Mouse (Mus musculus) left cerebral cortex, postnatal 4 days (tissue): ENCODE measurements around the gene Hps4. TPM values are rescaled to one million over a fixed set of nuclear protein-coding genes. Genes with fewer than 3 reads are reported as not detected.
A peak's percentile ranks its signal among the peaks of the same experiment; 100 is the strongest.
"Not testable (repeated sequence)": the region's sequence is repeated elsewhere in the genome, so short reads cannot be mapped to it uniquely, and the experiment has no call there.

ENCODE experiments used
- DNase-seq: peaks from one replicate; pipeline ENCODE4 v3.0.0-alpha.2; 2022
- intact Hi-C: fragments of 180-260 bp; cut with DNase I; formaldehyde crosslinking; loops from one replicate; pipeline ENCODE4 v1.15.1; 2025
- total RNA-seq, 2 experiments: library from RNA; stranded (reverse); gene quantifications; 2 replicates each; pipeline ENCODE4 v1.2.3; 2021

Hps4 gene
- total RNA-seq, 2 experiments from 2014 or later = 32.6 to 32.8 TPM

- intact Hi-C loops = no loop called here
- no peak for DNase-seq
These were observed 51.0 kb downstream of the Hps4 start for GRCm38 (mm10) chr5:112393741-112394414.

- DNase-seq = peak; percentile 38
- intact Hi-C loops = no loop called here
These were observed 51.5 kb downstream of the Hps4 start for GRCm38 (mm10) chr5:112394415-112394763.

GRCm38 (mm10) chr5:112394779-112395443, 52.0 kb downstream of the Hps4 start, which contains the start of gene Asphd2:
Gene Asphd2, minus strand, starts transcription at chr5:112394866.
- intact Hi-C loops = no loop called here
- DNase-seq = peak; percentile 86

GRCm38 (mm10) chr5:112396066-112396465, 53.2 kb downstream of the Hps4 start:
- intact Hi-C loops = no loop called here
- DNase-seq = no peak

GRCm38 (mm10) chr5:112399284-112399683, 56.4 kb downstream of the Hps4 start:
- peak; percentile 24 for DNase-seq

GRCm38 (mm10) chr5:112402437-112402836, 59.6 kb downstream of the Hps4 start:
- intact Hi-C loops = no loop called here

More at GRCm38 (mm10) chr5:112399284-112399683, 56.4 kb downstream of the Hps4 start:
- intact Hi-C loops = no loop called here

GRCm38 (mm10) chr5:112406017-112406416, 63.1 kb downstream of the Hps4 start:
- intact Hi-C loops = no loop called here
- no peak for DNase-seq

More at GRCm38 (mm10) chr5:112402437-112402836, 59.6 kb downstream of the Hps4 start:
- no peak for DNase-seq

- peak; percentile 55 for DNase-seq
- intact Hi-C loops = no loop called here
These were observed 66.4 kb downstream of the Hps4 start for GRCm38 (mm10) chr5:112409274-112409673.

- no peak for DNase-seq
- intact Hi-C loops = loop anchor here (10.0 kb wide), 1 partner anchor 176 kb away; no protein-coding TSS in a partner anchor
These were observed 68.2 kb downstream of the Hps4 start for GRCm38 (mm10) chr5:112411072-112411471.

- intact Hi-C loops = loop anchor here (10.0 kb wide), 1 partner anchor 177 kb away; no protein-coding TSS in a partner anchor
- no peak for DNase-seq
These were observed 68.8 kb downstream of the Hps4 start for GRCm38 (mm10) chr5:112411514-112412335.

- DNase-seq = not testable (repeated sequence)
- intact Hi-C loops = loop anchor here (10.0 kb wide), 1 partner anchor 178 kb away; no protein-coding TSS in a partner anchor
These were observed 69.9 kb downstream of the Hps4 start for GRCm38 (mm10) chr5:112412781-112413180.

GRCm38 (mm10) chr5:112416673-112417072, 73.8 kb downstream of the Hps4 start:
- DNase-seq = peak; percentile 48
- intact Hi-C loops = loop anchor here (10.0 kb wide), 1 partner anchor 182 kb away; no protein-coding TSS in a partner anchor

GRCm38 (mm10) chr5:112418023-112418422, 75.1 kb downstream of the Hps4 start:
- intact Hi-C loops = loop anchor here (10.0 kb wide), 1 partner anchor 183 kb away; no protein-coding TSS in a partner anchor
- peak; percentile 69 for DNase-seq

GRCm38 (mm10) chr5:112419535-112419934, 76.7 kb downstream of the Hps4 start:
- DNase-seq = peak; percentile 16
- intact Hi-C loops = loop anchor here (10.0 kb wide), 1 partner anchor 185 kb away; no protein-coding TSS in a partner anchor

GRCm38 (mm10) chr5:112426635-112427034, 83.8 kb downstream of the Hps4 start:
- intact Hi-C loops = loop anchor here (10.0 kb wide), 1 partner anchor 92 kb away; no protein-coding TSS in a partner anchor
- peak; percentile 0 for DNase-seq

- intact Hi-C loops = loop anchor here (10.0 kb wide), 1 partner anchor 92 kb away; no protein-coding TSS in a partner anchor
- peak; percentile 89 for DNase-seq
These were observed 84.4 kb downstream of the Hps4 start for GRCm38 (mm10) chr5:112427283-112427682.

Other genes with a start within 250 kb of the Hps4 start
- under 1 TPM; 0.50 to 0.54 TPM for gene Cryba4, start 90.6 kb upstream of the Hps4 start, total RNA-seq
- 1 to 10 TPM; 3.5 to 5.6 TPM for gene Crybb1, start 87.3 kb upstream of the Hps4 start, total RNA-seq
- gene Tpst2, start 66.4 kb upstream of the Hps4 start, total RNA-seq = 10 to 100 TPM; 25.5 to 28.8 TPM
- gene Tfip11, start 16.7 kb upstream of the Hps4 start, total RNA-seq = 10 to 100 TPM; 33.2 to 34.9 TPM
- 10 to 100 TPM; 30.7 to 34.4 TPM for gene Srrd, start within 50 bp of the Hps4 start, total RNA-seq
- gene Gm6583, start 12.9 kb downstream of the Hps4 start, total RNA-seq = not detected
- 100 to 1,000 TPM; 130 to 134 TPM for gene Asphd2, start 51.8 kb downstream of the Hps4 start, total RNA-seq
- not detected for gene Gm6588, start 106.3 kb downstream of the Hps4 start, total RNA-seq
- gene Sez6l, start 234.1 kb downstream of the Hps4 start, total RNA-seq = 100 to 1,000 TPM; 130 to 156 TPM